Mouse (Mus musculus) limb, embryonic 15.5 days (tissue): ENCODE results near the gene Coro1c. TPM values are rescaled to one million over a fixed set of nuclear protein-coding genes. Genes with fewer than 3 reads are reported as not detected.

Source experiments
- ATAC-seq: fragments of 200-750 bp; cut with Nextera tagmentation; 2 replicates; pipeline ENCODE4 v1.8.0; 2017; ENCODE audit warnings: low read depth, moderate TSS enrichment; ENCODE audit not compliant: insufficient number of reproducible peaks, low FRiP score, low TSS enrichment
- H3K27ac ChIP-seq: fragments of 300-500 bp; sonication (generic); 2 replicates; pipeline ENCODE4 v1.5.1; 2015; ENCODE audit warnings: moderate library complexity, mild to moderate bottlenecking, inconsistent platforms
- H3K27me3 ChIP-seq: fragments of 300-500 bp; sonication (generic); 2 replicates; pipeline ENCODE4 v1.6.1; 2015; ENCODE audit warnings: inconsistent platforms
- H3K36me3 ChIP-seq: fragments of 300-500 bp; sonication (generic); 2 replicates; pipeline ENCODE4 v1.6.1; 2015; ENCODE audit warnings: inconsistent platforms
- H3K4me1 ChIP-seq: fragments of 300-500 bp; sonication (generic); 2 replicates; pipeline ENCODE4 v1.6.1; 2015; ENCODE audit warnings: inconsistent platforms
- H3K4me2 ChIP-seq: fragments of 300-500 bp; sonication (generic); 2 replicates; pipeline ENCODE4 v1.6.1; 2015; ENCODE audit warnings: mild to moderate bottlenecking, inconsistent platforms
- H3K4me3 ChIP-seq: fragments of 300-500 bp; sonication (generic); 2 replicates; pipeline ENCODE4 v1.5.1; 2015; ENCODE audit warnings: mild to moderate bottlenecking, inconsistent platforms
- H3K9ac ChIP-seq: fragments of 300-500 bp; sonication (generic); 2 replicates; pipeline ENCODE4 v1.6.1; 2015; ENCODE audit warnings: inconsistent platforms
- H3K9me3 ChIP-seq: fragments of 300-500 bp; sonication (generic); 2 replicates; pipeline ENCODE4 v1.6.1; 2016; ENCODE audit warnings: inconsistent platforms
- WGBS: fragments of 180-500 bp; shearing (Covaris S2); methylation state at CpG from one replicate; pipeline ENCODE4 v1.1.7; 2015; 5-methylcytosine and 5-hydroxymethylcytosine counted together
- polyA plus RNA-seq: library from polyadenylated mRNA; unstranded; fragments of >200 nt; fragmentation: Nextera tagmentation; extraction: Ambion mirVana; gene quantifications from 2 replicates; pipeline ENCODE4 v1.2.1, GENCODE M21; 2015

The Coro1c gene
- polyA plus RNA-seq: 98.4 and 105 TPM in 2 replicates

DNA sequence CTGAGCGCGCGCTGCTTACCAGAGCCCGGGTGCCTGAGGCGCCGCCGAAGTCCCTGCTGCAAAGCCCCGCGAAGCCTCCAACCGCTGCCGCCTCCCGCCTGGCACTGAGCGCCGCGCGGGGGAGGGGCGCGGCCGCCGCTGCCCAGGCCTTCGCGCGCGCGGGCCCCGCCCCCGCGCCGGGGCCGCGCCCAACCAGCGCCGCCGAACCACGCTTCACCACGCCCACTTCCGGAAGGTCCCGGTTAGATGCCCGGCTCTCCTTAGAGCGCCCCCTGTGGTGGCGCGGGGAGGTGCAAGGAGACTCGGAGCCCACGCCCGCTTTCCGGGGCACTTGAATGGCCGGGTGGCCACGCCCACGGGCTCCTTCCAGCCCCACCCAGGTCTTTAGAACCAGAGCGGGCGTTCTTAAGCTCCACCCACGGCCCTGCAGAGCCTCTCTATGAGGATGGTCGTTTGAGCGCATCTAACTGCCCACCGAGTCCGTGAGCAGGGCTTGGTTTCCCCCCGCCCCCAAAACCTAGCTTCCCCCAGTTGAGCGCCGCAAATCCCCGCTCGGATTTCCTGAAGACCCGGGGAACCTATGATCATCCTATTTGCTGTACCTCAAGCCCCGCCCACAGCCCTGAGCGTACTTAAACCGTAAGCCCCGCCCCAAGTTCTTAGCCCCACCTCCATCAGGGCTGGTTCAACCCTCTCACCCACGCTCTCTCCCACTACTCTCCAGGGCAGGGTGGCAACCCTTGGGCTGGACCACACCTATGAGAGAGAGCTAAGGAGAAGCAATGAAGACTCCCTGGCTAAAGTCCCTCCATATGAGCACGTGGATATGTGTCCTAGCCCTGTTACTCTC, at the start of gene Coro1c:
Coro1c (minus strand) TSS at position 167 of the 850 bp plus-strand sequence.
- peak; percentile 89 for ATAC-seq
- Histone ChIP-seq H3K4me3 (peak within 1 kb of the TSS; percentile 98), H3K4me2 (peak within 1 kb of the TSS; percentile 71), H3K4me1 (peaks cover 20% of the 10 kb centered on the region), H3K27me3 (no peaks in the 10 kb centered on the region), H3K27ac (peak within 1 kb of the TSS; percentile 93), H3K36me3 (no peaks in the 10 kb centered on the region), H3K9me3 (no peaks in the 10 kb centered on the region), H3K9ac (peak within 1 kb of the TSS; percentile 83)
- WGBS: under 1% methylated on average over 66 of the region's 68 CpGs

GRCm38 (mm10) chr5:113956510-113956909, 48.0 kb upstream of the Coro1c start:
- Histone ChIP-seq H3K36me3 (peaks cover 61% of the 10 kb centered on the region), H3K9ac (no peak overlapping the region)
- ATAC-seq: peak; percentile 19; the same call in 1 of the 2 replicates

DNA sequence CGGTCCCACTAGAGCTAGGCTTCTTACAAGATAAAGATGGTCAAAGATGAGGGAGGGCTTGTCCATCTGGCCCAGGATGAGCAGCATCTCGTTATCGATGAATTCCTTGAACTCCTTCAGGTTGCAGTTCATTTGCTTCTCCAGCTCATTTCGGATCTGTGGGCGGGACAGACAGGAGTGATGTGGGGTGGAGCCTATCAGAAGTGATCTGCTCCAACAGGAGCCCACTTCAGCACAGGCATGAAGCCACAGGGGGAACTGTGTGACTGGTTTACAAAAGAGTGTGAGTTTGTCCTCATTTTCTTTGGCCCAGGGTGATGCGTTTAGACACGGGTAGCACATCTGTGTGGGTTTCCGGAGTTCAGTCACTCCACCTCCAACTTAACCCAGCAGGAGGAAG, 47.1 kb upstream of the Coro1c start:
- Histone ChIP-seq H3K9ac (no peak overlapping the region), H3K36me3 (peaks cover 60% of the 10 kb centered on the region), H3K4me2 (no peak overlapping the region), H3K27me3 (no peaks in the 10 kb centered on the region), H3K9me3 (no peaks in the 10 kb centered on the region), H3K27ac (no peak overlapping the region), H3K4me1 (peaks cover 6% of the 10 kb centered on the region; the same call in 1 of the 2 replicates), H3K4me3 (no peak overlapping the region)
- WGBS: 87% methylated on average over 8 of the region's 8 CpGs
- ATAC-seq: no peak

More at GRCm38 (mm10) chr5:113956510-113956909, 48.0 kb upstream of the Coro1c start:
- Histone ChIP-seq H3K27ac (no peak overlapping the region), H3K27me3 (no peaks in the 10 kb centered on the region), H3K4me3 (no peak overlapping the region), H3K9me3 (no peaks in the 10 kb centered on the region), H3K4me2 (no peak overlapping the region), H3K4me1 (peaks cover 6% of the 10 kb centered on the region; the same call in 1 of the 2 replicates)
- 10% methylated on average over 4 of the region's 4 CpGs for WGBS

- H3K9ac ChIP-seq: no peak overlapping the region
- peaks cover 6% of the 10 kb centered on the region; the same call in 1 of the 2 replicates for H3K4me1 ChIP-seq
- no peaks in the 10 kb centered on the region for H3K9me3 ChIP-seq
- H3K4me2 ChIP-seq: no peak overlapping the region
- peaks cover 64% of the 10 kb centered on the region for H3K36me3 ChIP-seq
- no peaks in the 10 kb centered on the region for H3K27me3 ChIP-seq
- ATAC-seq: no peak
- H3K4me3 ChIP-seq: no peak overlapping the region
- WGBS: 79% methylated on average over 5 of the region's 5 CpGs
- no peak overlapping the region for H3K27ac ChIP-seq
Measured at GRCm38 (mm10) chr5:113955281-113955680, 46.7 kb upstream of the Coro1c start.

DNA sequence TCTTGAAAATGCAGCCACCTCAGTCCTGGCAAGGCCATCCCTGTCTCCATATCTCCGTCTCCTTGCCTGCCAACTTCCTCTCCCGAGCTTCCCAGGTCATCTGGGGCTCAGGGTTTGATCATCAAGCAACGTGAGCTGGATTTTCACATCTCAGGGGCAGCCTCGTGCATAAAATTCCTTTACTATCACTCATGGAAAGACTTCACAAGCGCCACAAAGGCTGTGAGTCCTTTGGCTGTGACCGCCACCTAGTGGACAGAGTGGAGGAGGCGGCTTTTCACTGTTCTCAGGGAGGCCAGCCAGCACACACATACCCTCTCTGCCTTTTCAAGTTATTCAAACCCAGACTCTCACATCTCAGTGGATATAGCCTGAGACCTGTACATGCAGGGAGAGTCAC, 45.9 kb upstream of the Coro1c start:
- Histone ChIP-seq H3K4me3 (no peak overlapping the region), H3K9me3 (no peaks in the 10 kb centered on the region), H3K27ac (no peak overlapping the region), H3K4me1 (peaks cover 6% of the 10 kb centered on the region; the same call in 1 of the 2 replicates), H3K27me3 (no peaks in the 10 kb centered on the region), H3K36me3 (peaks cover 72% of the 10 kb centered on the region), H3K4me2 (no peak overlapping the region), H3K9ac (no peak overlapping the region)
- WGBS: 9% methylated on average over 7 of the region's 7 CpGs
- no peak for ATAC-seq

DNA sequence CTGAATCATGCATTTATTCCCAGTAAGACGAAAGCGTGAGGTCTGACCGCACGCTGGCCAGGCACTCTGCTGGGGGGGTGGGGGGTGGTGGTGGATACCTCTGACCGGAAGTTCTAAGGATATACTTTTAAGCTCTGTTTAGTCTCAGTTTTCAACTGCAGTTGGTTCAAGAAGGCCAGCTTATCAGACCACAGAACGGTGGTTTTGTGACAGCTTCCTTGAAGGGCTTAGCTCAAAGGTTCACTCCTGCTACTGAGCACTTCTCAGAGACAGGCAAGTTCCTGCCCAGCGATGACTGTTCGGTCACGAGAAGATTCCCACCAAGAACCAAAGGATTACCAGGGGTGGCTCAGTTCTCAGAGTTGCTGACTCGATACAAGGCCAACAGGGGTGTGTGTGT, 44.0 kb upstream of the Coro1c start:
- H3K4me2 ChIP-seq: no peak overlapping the region
- no peak for ATAC-seq
- H3K27ac ChIP-seq: no peak overlapping the region
- H3K4me1 ChIP-seq: 0 out of 2 replicates have a peak, but pooled peaks cover 3% of the 10 kb centered on the region
- H3K4me3 ChIP-seq: no peak overlapping the region
- H3K9ac ChIP-seq: no peak overlapping the region
- H3K27me3 ChIP-seq: no peaks in the 10 kb centered on the region
- H3K36me3 ChIP-seq: peaks cover 77% of the 10 kb centered on the region
- H3K9me3 ChIP-seq: no peaks in the 10 kb centered on the region
- WGBS: 82% methylated on average over 10 of the region's 10 CpGs

DNA sequence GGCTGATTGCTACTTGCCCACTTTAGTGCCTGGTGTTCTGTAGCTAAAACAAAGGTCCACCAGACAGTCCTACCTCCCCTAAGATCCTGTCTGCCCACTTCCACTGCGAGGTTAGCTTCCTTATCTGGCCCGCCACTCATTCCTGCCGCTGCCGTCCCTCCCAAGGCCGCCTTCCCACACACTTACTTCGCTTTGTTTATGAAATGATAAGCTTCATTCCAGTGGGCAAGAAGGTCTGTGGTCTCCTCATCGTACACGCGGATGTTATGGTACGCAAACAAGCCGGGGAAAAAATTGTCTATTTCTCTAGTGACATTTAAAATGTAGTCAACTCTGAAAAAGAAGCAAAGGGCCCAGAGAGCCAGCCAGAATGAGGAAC, 43.1 kb upstream of the Coro1c start:
- 88% methylated on average over 11 of the region's 11 CpGs for WGBS
- 0 out of 2 replicates have a peak, but pooled peaks cover 3% of the 10 kb centered on the region for H3K4me1 ChIP-seq
- no peaks in the 10 kb centered on the region for H3K9me3 ChIP-seq
- no peak for ATAC-seq
- H3K27ac ChIP-seq: peak overlapping the region; percentile 3; the same call in 1 of the 2 replicates
- peaks cover 77% of the 10 kb centered on the region for H3K36me3 ChIP-seq
- H3K9ac ChIP-seq: no peak overlapping the region
- H3K4me2 ChIP-seq: no peak overlapping the region
- no peak overlapping the region for H3K4me3 ChIP-seq
- H3K27me3 ChIP-seq: no peaks in the 10 kb centered on the region

DNA sequence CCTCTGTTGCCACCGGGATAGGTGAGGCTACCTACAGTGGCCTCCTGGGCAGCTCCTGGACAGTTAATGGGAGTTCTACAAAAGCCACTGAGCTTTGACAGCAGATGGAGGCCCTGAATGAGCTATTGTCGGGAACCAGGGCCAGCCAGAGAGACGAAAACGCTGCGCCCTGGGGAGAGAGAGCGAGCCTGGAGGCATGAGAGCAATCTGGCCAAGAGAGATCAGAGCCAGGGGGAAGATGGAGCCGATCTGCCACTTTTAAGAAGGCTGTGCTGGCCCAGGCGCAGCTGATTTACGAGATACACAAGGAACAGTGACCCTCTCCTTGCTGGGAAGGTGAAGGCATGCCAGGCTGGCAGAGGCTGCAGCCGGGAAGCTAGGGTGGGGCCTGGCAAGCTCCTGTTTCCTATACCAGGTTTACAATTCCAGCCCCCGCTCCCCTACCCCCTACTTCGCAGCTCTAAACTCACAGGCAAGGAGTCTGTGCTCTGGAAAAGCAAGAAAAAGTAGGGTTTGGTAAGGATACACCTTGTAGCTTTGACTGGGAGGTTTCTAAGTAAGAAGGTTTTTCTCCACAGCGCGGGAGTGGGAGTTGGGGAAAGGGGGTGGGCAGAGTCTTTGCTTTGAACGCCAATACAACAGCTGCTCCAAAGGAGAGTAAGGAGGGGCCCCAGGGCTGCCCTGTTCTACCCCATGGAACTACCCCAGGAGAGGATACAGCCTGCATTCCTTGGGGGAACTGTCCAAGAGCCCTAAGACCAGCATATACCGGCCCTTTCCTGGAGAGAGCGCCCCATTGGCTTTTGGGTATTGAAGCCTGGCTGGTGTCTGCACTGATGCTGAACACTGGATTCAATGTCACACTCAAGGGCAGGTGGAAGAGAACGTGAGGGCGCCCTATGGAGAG, 42.5 kb upstream of the Coro1c start:
- Histone ChIP-seq H3K36me3 (peaks cover 82% of the 10 kb centered on the region), H3K4me3 (no peak overlapping the region), H3K9ac (no peak overlapping the region), H3K27ac (peak overlapping the region; percentile 3; the same call in 1 of the 2 replicates), H3K4me2 (no peak overlapping the region), H3K4me1 (0 out of 2 replicates have a peak, but pooled peaks cover 3% of the 10 kb centered on the region), H3K27me3 (no peaks in the 10 kb centered on the region), H3K9me3 (no peaks in the 10 kb centered on the region)
- ATAC-seq: no peak
- 67% methylated on average over 19 of the region's 19 CpGs for WGBS

DNA sequence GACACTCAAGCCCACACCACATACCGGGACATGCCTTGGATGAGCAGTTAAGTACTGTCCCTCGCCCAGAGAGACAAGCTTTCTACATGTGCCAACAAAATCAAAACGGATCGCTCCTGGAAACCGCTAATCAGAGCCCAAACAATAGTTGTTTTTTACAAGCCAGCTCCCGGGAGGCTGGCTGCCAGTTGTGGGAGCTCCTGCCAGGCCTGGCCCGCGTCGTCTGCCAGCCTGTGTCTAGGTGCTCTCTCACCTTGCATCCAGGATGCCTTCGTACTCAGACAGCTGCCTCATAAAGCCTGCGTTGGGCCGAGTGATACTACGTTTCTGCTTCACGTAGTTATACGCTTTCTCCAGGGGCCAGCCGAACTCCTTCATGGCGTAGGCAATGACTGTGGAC, 41.6 kb upstream of the Coro1c start:
- Histone ChIP-seq H3K27me3 (no peaks in the 10 kb centered on the region), H3K4me3 (no peak overlapping the region), H3K36me3 (peaks cover 85% of the 10 kb centered on the region), H3K9ac (no peak overlapping the region), H3K27ac (no peak overlapping the region), H3K4me2 (no peak overlapping the region), H3K4me1 (0 out of 2 replicates have a peak, but pooled peaks cover 3% of the 10 kb centered on the region), H3K9me3 (no peaks in the 10 kb centered on the region)
- no peak for ATAC-seq
- WGBS: 81% methylated on average over 17 of the region's 17 CpGs

DNA sequence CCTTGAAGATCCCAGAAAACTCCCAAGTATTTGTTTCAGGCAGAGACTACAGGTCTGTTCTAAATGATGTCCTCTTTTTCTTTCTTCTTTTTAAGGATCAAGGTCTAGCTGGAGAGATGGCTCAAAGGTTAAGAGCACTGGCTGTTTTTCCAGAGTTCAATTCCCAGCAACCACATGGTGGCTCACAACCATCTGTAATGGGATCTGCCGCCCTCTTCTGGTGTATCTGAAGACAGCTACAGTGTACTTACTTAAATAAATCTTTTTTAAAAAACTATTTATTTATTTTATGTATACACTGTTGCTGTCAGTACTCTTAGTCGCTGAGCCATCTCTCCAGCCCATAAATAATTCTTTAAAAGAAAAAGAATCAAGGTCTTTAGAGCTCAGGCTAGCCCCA, 38.7 kb upstream of the Coro1c start:
- Histone ChIP-seq H3K4me3 (no peak overlapping the region), H3K4me1 (no peaks in the 10 kb centered on the region), H3K27me3 (no peaks in the 10 kb centered on the region), H3K27ac (no peak overlapping the region), H3K9ac (no peak overlapping the region), H3K36me3 (peaks cover 91% of the 10 kb centered on the region), H3K4me2 (no peak overlapping the region), H3K9me3 (no peaks in the 10 kb centered on the region)
- 64% methylated on average over 2 of the region's 2 CpGs for WGBS
- no peak for ATAC-seq

GRCm38 (mm10) chr5:113945126-113945525, 36.6 kb upstream of the Coro1c start:
- H3K9me3 ChIP-seq: no peaks in the 10 kb centered on the region
- H3K4me2 ChIP-seq: no peak overlapping the region
- WGBS: 91% methylated on average over 6 of the region's 6 CpGs
- no peak overlapping the region for H3K4me3 ChIP-seq
- peaks cover 94% of the 10 kb centered on the region for H3K36me3 ChIP-seq
- no peak overlapping the region for H3K9ac ChIP-seq
- no peaks in the 10 kb centered on the region for H3K27me3 ChIP-seq
- H3K4me1 ChIP-seq: no peaks in the 10 kb centered on the region
- H3K27ac ChIP-seq: no peak overlapping the region
- no peak for ATAC-seq
